Mouse (Mus musculus) brain, embryonic 14.5 days (tissue): Measurements from ENCODE around the gene Smco3. TPM values are rescaled to one million over a fixed set of nuclear protein-coding genes. Genes with fewer than 3 reads are reported as not detected.

Experiments used
- DNase-seq: peaks from one replicate; pipeline ENCODE4 v3.0.0-alpha.2; 2011; ENCODE audit warnings: low read depth
- CTCF ChIP-seq: fragments of 200-500 bp; IDR thresholded peaks from 2 replicates; pipeline ENCODE4 v1.5.1; 2012; ENCODE audit warnings: inconsistent platforms, mild to moderate bottlenecking, moderate library complexity, borderline replicate concordance; ENCODE audit not compliant: insufficient read depth, insufficient read length; ENCODE audit errors: extremely low read depth
- POLR2A ChIP-seq: fragments of 200-500 bp; IDR thresholded peaks from 2 replicates; pipeline ENCODE4 v1.6.1; 2012; ENCODE audit warnings: mild to moderate bottlenecking, inconsistent platforms, borderline replicate concordance; ENCODE audit not compliant: poor library complexity, insufficient read depth, insufficient read length, severe bottlenecking; ENCODE audit errors: extremely low read depth
- polyA plus RNA-seq: library from polyadenylated mRNA; depleted of rRNA; stranded (reverse); fragments of >200 nt; gene quantifications from 2 replicates; pipeline ENCODE4 v1.2.3, GENCODE M21; 2012

Smco3 gene
- polyA plus RNA-seq, 1 experiment = 0.63 TPM

DNA sequence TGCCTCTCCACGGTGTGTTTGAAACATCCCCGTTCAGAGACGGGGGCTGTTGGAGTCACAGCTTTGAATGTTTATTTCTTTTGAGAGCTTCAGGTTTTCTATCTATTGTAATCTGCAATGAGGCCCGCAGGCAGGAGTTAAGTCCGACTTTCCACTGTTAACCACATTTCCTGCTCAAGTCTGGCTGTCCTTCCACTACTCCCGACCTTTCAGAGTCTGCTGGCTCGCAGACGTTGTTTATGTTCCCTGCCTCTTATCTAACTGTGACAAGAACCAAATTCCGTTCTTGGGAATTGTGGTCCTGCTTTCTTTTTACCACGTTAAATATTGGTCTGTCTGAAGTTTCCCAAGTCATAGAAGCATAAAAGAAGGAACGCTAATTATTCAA is 22.6 kb upstream of the Smco3 start:
- TF ChIP-seq CTCF = no peak
- no peak for TF ChIP-seq POLR2A
- no peak for DNase-seq

DNA sequence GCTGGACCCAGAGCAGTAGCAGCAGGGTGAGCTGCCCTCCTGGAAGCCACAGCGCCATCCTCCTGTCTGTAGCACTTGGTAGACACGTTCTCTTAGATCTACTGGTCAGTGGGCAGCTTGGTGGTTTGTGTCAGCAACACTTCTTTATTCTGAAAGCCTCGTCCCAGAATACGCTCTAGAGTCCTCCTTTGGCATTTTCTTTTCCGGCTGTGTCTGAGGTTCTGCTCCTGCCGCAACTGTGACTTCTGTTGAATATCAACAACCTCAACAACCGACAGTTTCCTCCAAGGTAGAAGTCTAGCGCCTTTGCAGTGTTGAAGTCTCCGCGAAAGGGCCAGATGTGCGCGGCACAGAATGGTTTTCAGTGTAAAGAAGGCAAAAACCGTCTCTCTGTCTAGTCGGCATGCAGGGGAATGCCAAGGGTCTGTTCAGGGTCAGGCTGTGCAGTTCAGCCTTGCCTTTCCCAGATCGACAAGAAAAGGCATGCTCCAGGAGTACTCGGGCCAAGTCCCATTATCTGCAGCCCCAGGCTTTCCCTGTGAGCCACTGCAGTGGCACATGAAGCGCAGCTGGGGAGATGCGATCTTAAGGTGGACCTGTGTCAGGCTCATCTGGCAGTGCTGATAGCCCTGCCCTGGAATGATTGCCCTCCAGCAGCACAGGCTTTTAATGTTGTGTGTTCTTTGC is 22.1 kb upstream of the Smco3 start, which contains the start of gene Art4:
Gene Art4, minus strand, starts transcription at position 548 of the 687 bp plus-strand sequence.
- TF ChIP-seq CTCF (no peak), POLR2A (no peak)

DNA sequence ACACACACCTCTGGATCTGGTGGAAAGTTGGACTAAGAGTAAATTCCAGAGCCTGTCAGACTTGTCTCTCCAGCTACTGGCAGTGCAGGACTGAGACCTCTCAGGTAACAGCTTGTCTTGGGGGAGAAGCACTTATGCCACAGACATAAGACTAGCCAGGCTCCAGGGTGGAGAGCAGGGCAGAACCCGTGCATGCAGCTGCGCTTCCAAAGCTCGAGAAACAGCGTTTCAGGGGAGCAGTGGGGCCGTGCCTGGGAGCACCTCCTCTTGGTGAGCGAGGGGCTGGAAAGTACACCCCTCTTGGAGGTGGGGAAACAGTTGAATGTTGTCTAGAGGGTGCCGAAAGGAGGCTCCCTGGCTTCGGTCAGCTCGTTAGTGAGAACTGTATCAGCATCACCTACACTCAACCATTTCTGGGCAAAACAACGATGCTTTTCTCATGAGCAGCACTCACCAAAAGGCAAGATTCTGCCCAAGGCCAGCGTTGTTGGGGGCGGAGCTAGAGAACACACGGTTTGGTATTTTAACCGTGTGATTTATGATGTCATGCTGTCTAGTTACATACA is 20.9 kb upstream of the Smco3 start:
- TF ChIP-seq POLR2A (no peak), CTCF (no peak)
- DNase-seq = no peak

More for the DNA sequence above, 22.1 kb upstream of the Smco3 start, which contains the start of gene Art4:
- no peak for DNase-seq

DNA sequence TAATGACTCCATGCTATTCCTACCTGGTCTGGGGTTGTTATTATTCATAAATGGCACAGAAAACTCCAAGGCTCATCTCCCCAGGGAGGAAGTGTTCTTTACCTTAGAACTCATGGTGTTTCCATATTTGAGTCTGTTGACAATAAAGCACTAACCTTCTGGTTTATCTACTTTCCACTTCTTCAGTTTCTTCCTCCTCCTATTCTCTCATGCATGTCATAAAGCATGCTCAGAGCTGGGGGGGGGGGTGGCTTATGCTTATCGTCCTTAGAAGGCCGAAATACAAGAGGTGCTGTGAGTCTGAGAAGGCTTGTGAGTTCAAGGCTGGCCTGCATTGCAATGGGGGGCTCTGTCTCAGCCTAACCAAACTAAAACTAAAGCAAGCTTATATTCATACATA is 19.9 kb upstream of the Smco3 start:
- no peak for DNase-seq
- no peak for TF ChIP-seq POLR2A
- no peak for TF ChIP-seq CTCF

DNA sequence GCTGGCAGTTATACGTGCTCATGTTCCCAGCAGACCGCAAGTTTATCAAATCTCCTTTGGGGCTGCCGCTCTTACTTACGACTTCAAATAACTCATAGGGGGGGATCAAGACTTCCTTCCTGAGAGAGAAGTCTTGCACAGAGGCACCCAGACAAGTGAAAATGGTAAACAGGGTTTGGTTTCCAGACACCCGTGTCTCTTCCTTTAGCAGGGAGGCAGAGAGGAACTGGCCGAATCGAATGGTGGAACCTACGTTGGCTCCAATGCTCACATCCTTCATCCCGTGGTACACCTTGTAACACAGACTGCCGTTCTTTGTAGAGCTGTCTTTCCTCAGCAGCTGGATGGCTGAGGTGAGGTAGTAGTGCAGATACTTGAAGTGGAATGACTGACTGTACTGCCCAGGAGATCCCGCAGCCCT is 19.1 kb upstream of the Smco3 start:
- TF ChIP-seq POLR2A = no peak
- TF ChIP-seq CTCF = no peak
- no peak for DNase-seq

DNA sequence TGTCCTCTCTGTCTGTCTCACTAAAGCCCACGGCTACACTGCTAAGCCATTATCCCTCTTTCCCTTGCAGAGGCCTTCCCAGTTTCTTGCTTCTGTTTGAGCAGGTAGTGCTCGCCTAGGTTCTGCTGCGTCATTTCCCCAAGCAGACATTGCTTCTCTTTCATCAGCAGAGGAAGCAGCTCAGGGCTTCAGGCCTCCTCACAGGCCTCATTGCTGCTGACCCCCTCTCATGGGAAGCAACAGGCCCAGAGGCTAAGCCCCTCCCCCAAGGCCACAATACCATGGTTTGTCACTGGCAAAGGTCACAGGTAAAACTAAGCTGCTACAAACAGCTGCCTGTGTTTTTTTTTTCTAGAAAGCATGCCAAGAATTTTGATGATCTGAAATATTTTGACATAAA is 17.5 kb upstream of the Smco3 start:
- no peak for TF ChIP-seq POLR2A
- TF ChIP-seq CTCF = no peak
- no peak for DNase-seq

DNA sequence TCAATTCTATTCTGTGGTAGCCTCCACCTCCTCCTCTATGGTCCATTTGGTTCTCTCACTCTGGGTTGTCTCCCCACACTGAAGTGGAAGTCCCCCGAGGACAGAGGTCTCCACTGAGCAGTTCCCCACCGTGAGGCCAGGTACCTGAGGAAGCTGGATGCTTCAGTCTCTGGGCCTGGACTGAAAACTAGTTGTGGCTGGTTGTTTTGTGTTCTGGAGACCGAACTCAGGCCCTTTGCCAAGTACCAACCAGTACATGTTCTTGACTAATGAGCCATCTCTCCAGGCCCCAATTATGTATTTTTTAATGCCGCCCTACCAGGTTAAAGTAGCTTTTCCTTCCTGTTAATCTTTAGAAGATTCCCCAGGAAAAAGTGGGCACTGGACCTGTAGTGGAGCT is 17.1 kb upstream of the Smco3 start:
- no peak for DNase-seq
- no peak for TF ChIP-seq POLR2A
- no peak for TF ChIP-seq CTCF

DNA sequence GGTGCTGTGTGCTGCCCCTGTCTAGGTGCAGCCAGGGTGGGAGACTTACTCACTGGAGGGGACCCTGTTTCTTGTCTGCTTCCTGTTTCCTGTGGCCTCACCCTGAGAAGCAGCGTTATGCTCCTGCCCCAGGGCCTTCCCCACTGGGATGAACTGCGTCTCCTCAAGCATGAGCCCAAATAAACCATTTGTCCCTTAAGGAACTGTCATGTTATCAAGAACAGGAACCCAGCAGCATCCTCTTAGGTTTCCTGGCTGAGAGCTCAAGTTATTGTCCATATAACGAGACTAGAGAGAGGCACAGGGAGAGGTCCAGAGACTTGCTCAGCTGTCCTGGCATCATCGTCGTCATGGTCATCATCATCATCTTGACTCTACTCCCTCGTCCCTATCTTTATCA is 15.0 kb upstream of the Smco3 start:
- DNase-seq = no peak
- TF ChIP-seq POLR2A = no peak
- TF ChIP-seq CTCF = no peak

DNA sequence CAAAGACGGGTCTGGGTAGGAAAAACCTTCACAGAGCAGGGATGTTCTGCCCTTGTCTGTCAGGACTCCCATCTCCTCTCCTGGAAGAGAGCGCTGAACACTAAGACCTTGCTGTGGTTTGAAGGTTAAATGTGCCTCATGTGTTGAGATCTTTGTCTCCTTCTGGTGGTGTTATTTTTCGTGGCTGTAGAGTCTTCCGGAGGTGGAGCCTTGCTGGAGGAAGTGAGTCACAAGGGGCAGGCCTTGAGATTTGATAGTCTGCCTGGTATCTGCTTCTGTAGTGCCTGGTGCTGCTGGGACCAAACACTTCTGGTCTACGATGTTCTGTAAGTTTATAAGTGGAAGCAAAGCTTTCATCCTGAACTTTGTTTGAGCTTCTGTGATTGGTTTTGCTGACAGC is 13.7 kb upstream of the Smco3 start:
- no peak for DNase-seq
- TF ChIP-seq POLR2A (no peak), CTCF (no peak)

DNA sequence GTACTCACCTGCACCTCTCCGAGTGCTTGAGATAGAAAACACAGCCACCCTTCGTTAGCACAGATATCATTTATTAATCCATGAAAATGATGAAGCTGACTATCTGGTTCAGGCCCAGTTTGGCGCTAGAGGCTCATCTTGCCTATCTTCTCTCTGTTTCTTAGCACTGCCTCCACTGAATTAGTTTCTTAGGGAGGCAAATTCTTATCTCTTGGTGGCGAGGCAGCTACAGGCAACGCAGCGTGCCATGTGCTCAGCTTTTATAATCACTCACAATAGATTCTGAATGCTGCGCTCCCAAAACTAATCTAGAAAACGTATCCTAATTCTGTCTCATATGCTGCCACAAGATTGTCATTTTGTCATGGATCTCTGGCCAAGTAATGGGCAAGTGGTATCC is 13.1 kb upstream of the Smco3 start:
- DNase-seq = no peak
- no peak for TF ChIP-seq POLR2A
- TF ChIP-seq CTCF = no peak

DNA sequence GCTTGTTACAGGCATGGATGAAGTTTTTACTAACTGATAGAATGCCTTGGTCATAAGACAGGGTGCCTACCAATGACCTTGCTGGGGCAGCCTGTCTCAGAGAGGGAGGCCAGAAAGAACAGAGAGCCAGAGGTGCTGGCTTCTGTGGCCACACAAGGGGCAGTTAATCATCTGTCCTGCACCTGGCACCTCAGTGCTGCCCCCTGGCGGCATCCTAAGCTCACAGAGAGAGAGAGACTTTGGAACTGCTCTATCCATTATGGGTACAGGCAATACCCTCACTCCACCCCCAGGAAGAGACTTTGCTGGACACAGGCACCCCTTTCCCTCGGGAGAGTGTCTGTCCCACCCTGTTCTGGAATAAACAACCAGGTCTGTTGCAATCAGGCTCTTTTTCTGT is 12.5 kb upstream of the Smco3 start:
- TF ChIP-seq CTCF (peak; percentile 55), POLR2A (no peak)
- no peak for DNase-seq

DNA sequence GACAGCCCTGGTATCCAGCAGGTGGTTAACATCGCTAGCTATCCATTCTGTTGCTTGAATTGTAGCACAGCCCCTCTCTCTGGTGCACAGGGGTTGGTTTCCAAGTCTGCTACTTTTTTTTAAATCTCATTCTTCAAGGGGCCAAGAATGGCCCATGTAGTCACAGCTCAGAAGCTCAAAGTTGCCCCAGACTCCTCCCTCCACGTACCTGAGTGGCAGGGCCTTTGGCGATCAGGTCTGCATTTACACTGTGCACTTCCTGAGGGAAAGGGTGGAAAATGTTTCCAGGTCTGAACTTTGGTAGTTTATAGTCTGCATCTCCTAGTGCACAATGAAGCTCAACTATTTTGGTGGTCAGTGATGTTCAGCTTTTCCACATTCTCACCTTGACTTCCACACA is 12.0 kb upstream of the Smco3 start:
- DNase-seq = no peak
- no peak for TF ChIP-seq POLR2A
- TF ChIP-seq CTCF = no peak
